Comparison of ENCODE assay signal across 22 mouse cellular contexts in the genomic region with DNA sequence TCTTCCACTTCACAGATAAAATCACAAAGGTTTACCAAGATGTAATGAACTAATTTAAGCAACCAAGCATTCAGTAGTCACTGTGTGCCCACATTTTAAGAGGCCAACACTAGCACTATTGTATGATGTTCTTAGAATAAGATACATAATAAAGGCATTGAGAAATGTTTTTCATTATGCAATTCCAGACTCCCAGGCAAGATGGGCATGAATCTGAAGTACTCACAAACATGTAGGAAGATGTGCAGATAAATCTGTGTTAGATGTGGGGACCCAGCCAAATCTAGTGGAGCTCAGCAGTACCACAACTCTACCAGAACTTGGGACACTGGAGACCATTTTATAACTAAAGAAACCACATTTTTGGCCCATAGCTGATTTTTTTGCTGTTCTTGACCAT.
DNase-seq lines count a peak whose midpoint lies in the region; ATAC-seq and TF ChIP-seq lines count a peak whose summit lies in the region.
"Had no signal": no experiment of that assay in that cellular context is flagged by ENCODE, and none has a peak within 500 bp of the region (broad histone marks: within the 10 kb centered on the region; RNA-seq: fewer than 3 reads in every experiment).

No protein-coding gene starts in this region.

- peak overlapping the region; percentile 55; the same call in 1 of the 2 replicates for H3K27ac ChIP-seq in layer of hippocampus, adult 2 months
- H3K27ac ChIP-seq in midbrain, embryonic 14.5 days (replicated peaks; ENCODE audit: low read depth, low read length) = peak overlapping the region; percentile 26; the same call in 1 of the 2 replicates
- H3K27ac ChIP-seq in midbrain, embryonic 11.5 days (ENCODE audit: low read depth, low read length) = no peak overlapping the region
- H3K27ac ChIP-seq: forebrain, embryonic 10.5 days; forebrain, embryonic 13.5 days; heart, embryonic 15.5 days; hindbrain, postnatal 0 days had no signal

- H3K27me3 ChIP-seq in midbrain, embryonic 14.5 days (ENCODE audit: control insufficient read depth, insufficient read depth, low read length) = no peaks in the 10 kb centered on the region
- H3K27me3 ChIP-seq in midbrain, embryonic 11.5 days (ENCODE audit: control insufficient read depth, insufficient read depth, low read length) = no peaks in the 10 kb centered on the region
- H3K27me3 ChIP-seq: forebrain, embryonic 13.5 days; heart, embryonic 12.5 days; heart, embryonic 15.5 days had no signal

- no peaks in the 10 kb centered on the region for H3K36me3 ChIP-seq in midbrain, embryonic 14.5 days (ENCODE audit: control insufficient read depth, insufficient read depth, low read length)
- H3K36me3 ChIP-seq in midbrain, embryonic 11.5 days (ENCODE audit: control insufficient read depth, insufficient read depth, low read length) = no peaks in the 10 kb centered on the region
- H3K36me3 ChIP-seq: forebrain, embryonic 10.5 days; heart, embryonic 12.5 days; heart, embryonic 15.5 days had no signal

- DNase-seq in frontal cortex, postnatal 14 days (ENCODE audit: low spot score in 2 of 2) = no peak
- DNase-seq in layer of hippocampus, adult 2 months (ENCODE audit: low spot score in 2 of 2) = no peak
- DNase-seq in layer of hippocampus, adult 8-10 months (ENCODE audit: low spot score in 2 of 2) = no peak
- no peak for DNase-seq in midbrain, embryonic 14.5 days
- DNase-seq in midbrain, embryonic 11.5 days (ENCODE audit: low spot score, missing footprints) = no peak
- peak; percentile 29 for DNase-seq in Muller cell, postnatal 12 days (ENCODE audit: inconsistent ontology term)
- DNase-seq in MN1 (ENCODE audit: low spot score) = no peak
- DNase-seq: adrenal gland, adult 2 months; adrenal gland, postnatal 14 days; cerebellum, adult 11-12 months; cerebellum, adult 9-10 months; cerebellum, postnatal 14 days; gastrocnemius, postnatal 25 days; heart, adult 18-20 months; heart, postnatal 36 days had no signal

- peak; percentile 83 for ATAC-seq in frontal cortex, adult (ENCODE audit: low TSS enrichment)
- no peak for ATAC-seq in midbrain, embryonic 14.5 days (ENCODE audit: low FRiP score, low TSS enrichment)
- ATAC-seq in midbrain, embryonic 11.5 days (ENCODE audit: low FRiP score) = no peak
- ATAC-seq: forebrain, embryonic 13.5 days; hindbrain, postnatal 0 days; inflammation-experienced regulatory T-cells, adult 6 months had no signal

- H3K4me2 ChIP-seq in midbrain, embryonic 14.5 days (ENCODE audit: low read length) = no peak overlapping the region
- H3K4me2 ChIP-seq in midbrain, embryonic 11.5 days = no peak overlapping the region
- H3K4me2 ChIP-seq: forebrain, embryonic 13.5 days; heart, embryonic 12.5 days; heart, embryonic 15.5 days had no signal

- H3K4me3 ChIP-seq in layer of hippocampus, adult 2 months = no peak overlapping the region
- H3K4me3 ChIP-seq in midbrain, embryonic 14.5 days (replicated peaks; ENCODE audit: low read depth, low read length) = no peak overlapping the region
- no peak overlapping the region for H3K4me3 ChIP-seq in midbrain, embryonic 11.5 days (ENCODE audit: low read depth, low read length)
- H3K4me3 ChIP-seq: forebrain, embryonic 10.5 days; forebrain, embryonic 13.5 days; heart, embryonic 12.5 days; heart, embryonic 15.5 days had no signal

- H3K9me3 ChIP-seq in midbrain, embryonic 14.5 days (ENCODE audit: control insufficient read depth, low read length) = no peaks in the 10 kb centered on the region
- H3K9me3 ChIP-seq in midbrain, embryonic 11.5 days (ENCODE audit: control insufficient read depth, low read length) = no peaks in the 10 kb centered on the region
- H3K9me3 ChIP-seq: forebrain, embryonic 10.5 days; forebrain, embryonic 13.5 days; heart, embryonic 12.5 days; heart, embryonic 15.5 days had no signal

- no peak for TF ChIP-seq CTCF in layer of hippocampus, adult 2 months (conservative IDR thresholded peaks at IDR 0.05)

- H3K4me1 ChIP-seq in midbrain, embryonic 14.5 days (ENCODE audit: control insufficient read depth, insufficient read depth, low read length) = no peaks in the 10 kb centered on the region
- H3K4me1 ChIP-seq in midbrain, embryonic 11.5 days (ENCODE audit: control insufficient read depth, insufficient read depth, low read length) = no peaks in the 10 kb centered on the region
- H3K4me1 ChIP-seq: forebrain, embryonic 10.5 days; forebrain, embryonic 13.5 days; heart, embryonic 12.5 days; heart, embryonic 15.5 days had no signal

- no peak overlapping the region for H3K9ac ChIP-seq in midbrain, embryonic 14.5 days (replicated peaks; ENCODE audit: low read length)
- H3K9ac ChIP-seq in midbrain, embryonic 11.5 days (ENCODE audit: low read length) = no peak overlapping the region
- H3K9ac ChIP-seq: forebrain, embryonic 13.5 days; heart, embryonic 12.5 days; heart, embryonic 15.5 days had no signal
